Mouse (Mus musculus) heart, postnatal 25 days (tissue): ENCODE measurements at regions not wholly inside any gene's neighbourhood (a gene's known extent, or its start where the extent isn't known, plus 50 kb on each side); places are given as distances from the start of the nearest gene placed in this dataset.
"Not testable (repeated sequence)": the region's sequence is repeated elsewhere in the genome, so short reads cannot be mapped to it uniquely, and the experiment has no call there.

Experiments used
- DNase-seq: peaks from one replicate; pipeline ENCODE4 v3.0.0; 2022; ENCODE audit warnings: low spot score
- intact Hi-C: fragments of 180-260 bp; cut with DNase I; formaldehyde crosslinking; loops from one replicate; pipeline ENCODE4 v1.15.1; 2025

GRCm38 (mm10) chr6:101890655-101891054, 513.0 kb upstream of the Pdzrn3 start:
- intact Hi-C loops, result no loop called here

GRCm38 (mm10) chr6:101882938-101883337, 505.2 kb upstream of the Pdzrn3 start:
- no peak for DNase-seq
- intact Hi-C loops, result no loop called here

More at GRCm38 (mm10) chr6:101890655-101891054, 513.0 kb upstream of the Pdzrn3 start:
- no peak for DNase-seq

- no peak for DNase-seq
- intact Hi-C loops, result no loop called here
Observed at GRCm38 (mm10) chr6:101874894-101875293, 497.2 kb upstream of the Pdzrn3 start.

GRCm38 (mm10) chr6:101858895-101859294, 481.2 kb upstream of the Pdzrn3 start:
- intact Hi-C loops, result no loop called here
- DNase-seq, result no peak

- intact Hi-C loops, result no loop called here
- DNase-seq, result no peak
Observed at GRCm38 (mm10) chr6:101840695-101841094, 463.0 kb upstream of the Pdzrn3 start.

GRCm38 (mm10) chr6:101837563-101837962, 459.9 kb upstream of the Pdzrn3 start:
- intact Hi-C loops, result no loop called here
- DNase-seq, result no peak

- intact Hi-C loops, result no loop called here
- DNase-seq, result no peak
Observed at GRCm38 (mm10) chr6:101793986-101794385, 416.3 kb upstream of the Pdzrn3 start.

- intact Hi-C loops, result no loop called here
- no peak for DNase-seq
Observed at GRCm38 (mm10) chr6:101777864-101778263, 400.2 kb upstream of the Pdzrn3 start.

GRCm38 (mm10) chr6:101773151-101773550, 395.5 kb upstream of the Pdzrn3 start:
- intact Hi-C loops, result no loop called here
- DNase-seq, result no peak

- intact Hi-C loops, result no loop called here
Observed at GRCm38 (mm10) chr6:101735107-101735506, 357.4 kb upstream of the Pdzrn3 start.

GRCm38 (mm10) chr6:101720513-101720912, 342.8 kb upstream of the Pdzrn3 start:
- no peak for DNase-seq
- intact Hi-C loops, result no loop called here

More at GRCm38 (mm10) chr6:101735107-101735506, 357.4 kb upstream of the Pdzrn3 start:
- no peak for DNase-seq

- DNase-seq, result no peak
- intact Hi-C loops, result no loop called here
Observed at GRCm38 (mm10) chr6:101689684-101690083, 312.0 kb upstream of the Pdzrn3 start.

- intact Hi-C loops, result no loop called here
- DNase-seq, result no peak
Observed at GRCm38 (mm10) chr6:101686578-101686977, 308.9 kb upstream of the Pdzrn3 start.

GRCm38 (mm10) chr6:101685734-101686133, 308.0 kb upstream of the Pdzrn3 start:
- intact Hi-C loops, result no loop called here
- DNase-seq, result no peak

- no peak for DNase-seq
- intact Hi-C loops, result no loop called here
Observed at GRCm38 (mm10) chr6:101684390-101684789, 306.7 kb upstream of the Pdzrn3 start.

GRCm38 (mm10) chr6:101674846-101675245, 297.1 kb upstream of the Pdzrn3 start:
- DNase-seq, result no peak
- intact Hi-C loops, result no loop called here

GRCm38 (mm10) chr6:101670770-101671169, 293.1 kb upstream of the Pdzrn3 start:
- intact Hi-C loops, result no loop called here

GRCm38 (mm10) chr6:101669118-101669845, 291.6 kb upstream of the Pdzrn3 start:
- DNase-seq, result no peak
- intact Hi-C loops, result no loop called here

More at GRCm38 (mm10) chr6:101670770-101671169, 293.1 kb upstream of the Pdzrn3 start:
- DNase-seq, result no peak

GRCm38 (mm10) chr6:101654351-101654750, 276.7 kb upstream of the Pdzrn3 start:
- no peak for DNase-seq
- intact Hi-C loops, result no loop called here

GRCm38 (mm10) chr6:101650348-101650747, 272.7 kb upstream of the Pdzrn3 start:
- DNase-seq, intact Hi-C loops: not testable (repeated sequence)

GRCm38 (mm10) chr6:101617295-101617694, 239.6 kb upstream of the Pdzrn3 start:
- no peak for DNase-seq
- intact Hi-C loops, result loop anchor here (2.0 kb wide), 2 partner anchors 350 to 732 kb away; no protein-coding TSS in a partner anchor

GRCm38 (mm10) chr6:101616776-101617175, 239.1 kb upstream of the Pdzrn3 start:
- intact Hi-C loops, result loop anchor here (2.0 kb wide), 2 partner anchors 350 to 732 kb away; no protein-coding TSS in a partner anchor
- no peak for DNase-seq
